Mouse (Mus musculus): ENCODE data around the gene Tpm1. TPM values are rescaled to one million over a fixed set of nuclear protein-coding genes. Genes with fewer than 3 reads are reported as not detected.

Gene Tpm1
- polyA plus RNA-seq, 1 experiment from 2014 or later: 85.7 TPM

- Histone ChIP-seq H3K4me3 (ENCODE audit: low read depth, low read length) (no peak overlapping the region), H3K27me3 (ENCODE audit: insufficient read depth, low read length) (no peaks in the 10 kb centered on the region), H3K9ac (replicated peaks) (no peak overlapping the region), H3K9me3 (ENCODE audit: low read length) (no peaks in the 10 kb centered on the region), H3K4me2 (ENCODE audit: low read depth, low read length) (no peak overlapping the region), H3K27ac (ENCODE audit: low read depth) (0 out of 2 replicates have a peak overlapping the region, but pooled peaks have one; percentile 11), H3K4me1 (ENCODE audit: insufficient read depth) (peaks cover 10% of the 10 kb centered on the region), H3K36me3 (replicated peaks; ENCODE audit: insufficient read depth, low read length) (no peaks in the 10 kb centered on the region)
- ATAC-seq (no peak), DNase-seq (no peak)
- TF ChIP-seq EP300 (IDR thresholded peaks at IDR 0.05; ENCODE audit: low read depth): no peak
- TF ChIP-seq CTCF (IDR thresholded peaks at IDR 0.05; ENCODE audit: low read depth): no peak
- WGBS (ENCODE audit: insufficient replicate concordance): 65% methylated on average over 3 of the region's 3 CpGs
Observed at GRCm38 (mm10) chr9:67012470-67012869, 36.7 kb downstream of the Tpm1 start.

- no peaks in the 10 kb centered on the region for H3K36me3 ChIP-seq (replicated peaks; ENCODE audit: insufficient read depth, low read length)
- no peak overlapping the region for H3K9ac ChIP-seq (replicated peaks)
- H3K27ac ChIP-seq (ENCODE audit: low read depth): no peak overlapping the region
- TF ChIP-seq EP300 (IDR thresholded peaks at IDR 0.05; ENCODE audit: low read depth): no peak
- TF ChIP-seq CTCF (IDR thresholded peaks at IDR 0.05; ENCODE audit: low read depth): no peak
- no peak overlapping the region for H3K4me3 ChIP-seq (ENCODE audit: low read depth, low read length)
- DNase-seq (peak; percentile 34), ATAC-seq (peak; percentile 74)
- no peaks in the 10 kb centered on the region for H3K27me3 ChIP-seq (ENCODE audit: insufficient read depth, low read length)
- no peaks in the 10 kb centered on the region for H3K9me3 ChIP-seq (ENCODE audit: low read length)
- peaks cover 10% of the 10 kb centered on the region for H3K4me1 ChIP-seq (ENCODE audit: insufficient read depth)
- no peak overlapping the region for H3K4me2 ChIP-seq (ENCODE audit: low read depth, low read length)
- WGBS (ENCODE audit: insufficient replicate concordance): 42% methylated on average over 9 of the region's 9 CpGs
Observed at GRCm38 (mm10) chr9:67011483-67011882, 37.7 kb downstream of the Tpm1 start.

GRCm38 (mm10) chr9:67008781-67009180 is 40.4 kb downstream of the Tpm1 start:
- no peak for DNase-seq
- Histone ChIP-seq H3K4me1 (ENCODE audit: insufficient read depth) (peaks cover 10% of the 10 kb centered on the region), H3K27ac (ENCODE audit: low read depth) (no peak overlapping the region), H3K9me3 (ENCODE audit: low read length) (no peaks in the 10 kb centered on the region), H3K27me3 (ENCODE audit: insufficient read depth, low read length) (no peaks in the 10 kb centered on the region), H3K4me2 (ENCODE audit: low read depth, low read length) (no peak overlapping the region), H3K4me3 (ENCODE audit: low read depth, low read length) (no peak overlapping the region), H3K9ac (replicated peaks) (no peak overlapping the region), H3K36me3 (replicated peaks; ENCODE audit: insufficient read depth, low read length) (no peaks in the 10 kb centered on the region)
- ATAC-seq: no peak
- TF ChIP-seq EP300 (IDR thresholded peaks at IDR 0.05; ENCODE audit: low read depth) (no peak), CTCF (IDR thresholded peaks at IDR 0.05; ENCODE audit: low read depth) (no peak)
- WGBS (ENCODE audit: insufficient replicate concordance): 53% methylated on average over 11 of the region's 11 CpGs

GRCm38 (mm10) chr9:67006376-67006775 is 42.8 kb downstream of the Tpm1 start:
- no peak for TF ChIP-seq CTCF (IDR thresholded peaks at IDR 0.05; ENCODE audit: low read depth)
- TF ChIP-seq EP300 (IDR thresholded peaks at IDR 0.05; ENCODE audit: low read depth): no peak
- no peak overlapping the region for H3K4me3 ChIP-seq (ENCODE audit: low read depth, low read length)
- H3K27me3 ChIP-seq (ENCODE audit: insufficient read depth, low read length): no peaks in the 10 kb centered on the region
- ATAC-seq (no peak), DNase-seq (no peak)
- 68% methylated on average over 4 of the region's 4 CpGs for WGBS (ENCODE audit: insufficient replicate concordance)
- H3K36me3 ChIP-seq (replicated peaks; ENCODE audit: insufficient read depth, low read length): no peaks in the 10 kb centered on the region
- H3K4me2 ChIP-seq (ENCODE audit: low read depth, low read length): no peak overlapping the region
- no peaks in the 10 kb centered on the region for H3K9me3 ChIP-seq (ENCODE audit: low read length)
- peaks cover under 1% of the 10 kb centered on the region; the same call in 1 of the 2 replicates for H3K4me1 ChIP-seq (ENCODE audit: insufficient read depth)
- H3K27ac ChIP-seq (ENCODE audit: low read depth): no peak overlapping the region
- H3K9ac ChIP-seq (replicated peaks): no peak overlapping the region

GRCm38 (mm10) chr9:67005161-67005742 is 44.0 kb downstream of the Tpm1 start:
- 70% methylated on average over 11 of the region's 11 CpGs for WGBS (ENCODE audit: insufficient replicate concordance)
- ATAC-seq (no peak), DNase-seq (no peak)
- Histone ChIP-seq H3K4me3 (ENCODE audit: low read depth, low read length) (no peak overlapping the region), H3K4me1 (ENCODE audit: insufficient read depth) (peaks cover 3% of the 10 kb centered on the region; the same call in 1 of the 2 replicates), H3K4me2 (ENCODE audit: low read depth, low read length) (no peak overlapping the region), H3K27me3 (ENCODE audit: insufficient read depth, low read length) (no peaks in the 10 kb centered on the region), H3K36me3 (replicated peaks; ENCODE audit: insufficient read depth, low read length) (no peaks in the 10 kb centered on the region), H3K27ac (ENCODE audit: low read depth) (no peak overlapping the region), H3K9me3 (ENCODE audit: low read length) (no peaks in the 10 kb centered on the region), H3K9ac (replicated peaks) (no peak overlapping the region)
- TF ChIP-seq CTCF (IDR thresholded peaks at IDR 0.05; ENCODE audit: low read depth) (no peak), EP300 (IDR thresholded peaks at IDR 0.05; ENCODE audit: low read depth) (no peak)

GRCm38 (mm10) chr9:67003656-67004055 is 45.5 kb downstream of the Tpm1 start:
- H3K4me3 ChIP-seq (ENCODE audit: low read depth, low read length): no peak overlapping the region
- 68% methylated on average over 4 of the region's 4 CpGs for WGBS (ENCODE audit: insufficient replicate concordance)
- peaks cover 3% of the 10 kb centered on the region; the same call in 1 of the 2 replicates for H3K4me1 ChIP-seq (ENCODE audit: insufficient read depth)
- H3K9me3 ChIP-seq (ENCODE audit: low read length): no peaks in the 10 kb centered on the region
- TF ChIP-seq CTCF (IDR thresholded peaks at IDR 0.05; ENCODE audit: low read depth) (no peak), EP300 (IDR thresholded peaks at IDR 0.05; ENCODE audit: low read depth) (no peak)
- H3K4me2 ChIP-seq (ENCODE audit: low read depth, low read length): no peak overlapping the region
- DNase-seq (no peak), ATAC-seq (no peak)
- H3K27ac ChIP-seq (ENCODE audit: low read depth): no peak overlapping the region
- no peak overlapping the region for H3K9ac ChIP-seq (replicated peaks)
- no peaks in the 10 kb centered on the region for H3K27me3 ChIP-seq (ENCODE audit: insufficient read depth, low read length)
- no peaks in the 10 kb centered on the region for H3K36me3 ChIP-seq (replicated peaks; ENCODE audit: insufficient read depth, low read length)

Measured in liver, postnatal 0 days (tissue).